Mouse (Mus musculus) common myeloid progenitor, adult 5-6 weeks (primary cell): ENCODE measurements around the gene Ipmk. TPM values are rescaled to one million over a fixed set of nuclear protein-coding genes. Genes with fewer than 3 reads are reported as not detected.

ENCODE experiments used
- ATAC-seq: replicated peaks from 2 replicates; pipeline ENCODE4 v1.8.0; 2016; ENCODE audit warnings: low read depth, mild to moderate bottlenecking, moderate TSS enrichment, inconsistent platforms; ENCODE audit not compliant: poor library complexity, severe bottlenecking
- total RNA-seq: library from RNA; stranded (forward); fragments of 200-1000, 187-1606 nt; gene quantifications from 2 replicates; pipeline ENCODE4 v1.2.3, GENCODE M21; 2017

The Ipmk gene
- total RNA-seq, 1 experiment from 2014 or later = 35.5 TPM

GRCm38 (mm10) chr10:71477147-71477546 lies 129.6 kb downstream of the Ipmk start:
- no peak for ATAC-seq

- ATAC-seq = peak; percentile 80
Observed at GRCm38 (mm10) chr10:71479700-71480325, 132.2 kb downstream of the Ipmk start.

Other genes with a start within 250 kb of the Ipmk start
- not detected in 2 replicates for gene Bicc1, start 188.1 kb upstream of the Ipmk start, total RNA-seq
- 147 and 154 TPM in 2 replicates for gene Tfam, start 109.5 kb upstream of the Ipmk start, total RNA-seq
- gene Ube2d1, start 62.5 kb upstream of the Ipmk start, total RNA-seq = 9.8 and 15.0 TPM in 2 replicates
- gene Cisd1, start 2.8 kb upstream of the Ipmk start, total RNA-seq = 26.3 and 27.5 TPM in 2 replicates